Mouse (Mus musculus) limb, embryonic 15.5 days (tissue): ENCODE measurements around the gene Acvr2b. TPM values are rescaled to one million over a fixed set of nuclear protein-coding genes. Genes with fewer than 3 reads are reported as not detected.

Experiments used
- ATAC-seq: fragments of 200-750 bp; cut with Nextera tagmentation; 2 replicates; pipeline ENCODE4 v1.8.0; 2017; ENCODE audit warnings: low read depth, moderate TSS enrichment; ENCODE audit not compliant: insufficient number of reproducible peaks, low FRiP score, low TSS enrichment
- H3K27ac ChIP-seq: fragments of 300-500 bp; sonication (generic); 2 replicates; pipeline ENCODE4 v1.5.1; 2015; ENCODE audit warnings: moderate library complexity, mild to moderate bottlenecking, inconsistent platforms
- H3K27me3 ChIP-seq: fragments of 300-500 bp; sonication (generic); 2 replicates; pipeline ENCODE4 v1.6.1; 2015; ENCODE audit warnings: inconsistent platforms
- H3K36me3 ChIP-seq: fragments of 300-500 bp; sonication (generic); 2 replicates; pipeline ENCODE4 v1.6.1; 2015; ENCODE audit warnings: inconsistent platforms
- H3K4me1 ChIP-seq: fragments of 300-500 bp; sonication (generic); 2 replicates; pipeline ENCODE4 v1.6.1; 2015; ENCODE audit warnings: inconsistent platforms
- H3K4me2 ChIP-seq: fragments of 300-500 bp; sonication (generic); 2 replicates; pipeline ENCODE4 v1.6.1; 2015; ENCODE audit warnings: mild to moderate bottlenecking, inconsistent platforms
- H3K4me3 ChIP-seq: fragments of 300-500 bp; sonication (generic); 2 replicates; pipeline ENCODE4 v1.5.1; 2015; ENCODE audit warnings: mild to moderate bottlenecking, inconsistent platforms
- H3K9ac ChIP-seq: fragments of 300-500 bp; sonication (generic); 2 replicates; pipeline ENCODE4 v1.6.1; 2015; ENCODE audit warnings: inconsistent platforms
- H3K9me3 ChIP-seq: fragments of 300-500 bp; sonication (generic); 2 replicates; pipeline ENCODE4 v1.6.1; 2016; ENCODE audit warnings: inconsistent platforms
- WGBS: fragments of 180-500 bp; shearing (Covaris S2); methylation state at CpG from one replicate; pipeline ENCODE4 v1.1.7; 2015; 5-methylcytosine and 5-hydroxymethylcytosine counted together
- polyA plus RNA-seq: library from polyadenylated mRNA; unstranded; fragments of >200 nt; fragmentation: Nextera tagmentation; extraction: Ambion mirVana; gene quantifications from 2 replicates; pipeline ENCODE4 v1.2.1, GENCODE M21; 2015

Acvr2b gene
- polyA plus RNA-seq, 1 experiment from 2014 or later = 14.9 TPM

DNA sequence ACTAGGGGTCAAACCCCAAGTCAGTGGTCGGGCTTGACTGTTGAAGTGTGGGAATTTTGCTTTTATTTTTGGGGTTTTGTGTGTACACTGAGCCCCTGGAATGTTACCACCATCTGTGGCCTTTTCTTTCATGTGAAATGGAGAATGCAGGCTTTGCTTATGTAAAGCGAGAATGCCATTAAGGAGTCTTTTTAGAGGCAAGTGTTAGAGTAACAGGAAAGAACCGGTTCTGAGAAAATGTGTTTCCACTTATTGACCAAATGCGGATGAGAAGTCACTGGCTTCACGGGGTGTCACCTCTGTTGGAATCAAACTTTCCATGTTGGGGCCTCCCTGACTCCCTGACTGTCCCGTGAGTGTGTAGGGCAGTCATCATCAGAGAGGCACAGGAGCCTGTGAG is 26.4 kb upstream of the Acvr2b start:
- ATAC-seq = no peak
- Histone ChIP-seq H3K36me3 (peaks cover 13% of the 10 kb centered on the region), H3K9me3 (no peaks in the 10 kb centered on the region), H3K27me3 (no peaks in the 10 kb centered on the region), H3K4me3 (no peak overlapping the region), H3K27ac (no peak overlapping the region), H3K4me2 (no peak overlapping the region), H3K9ac (no peak overlapping the region), H3K4me1 (no peaks in the 10 kb centered on the region)
- WGBS = 47% methylated on average over 6 of the region's 6 CpGs

- no peak for ATAC-seq
- Histone ChIP-seq H3K4me3 (no peak overlapping the region), H3K4me2 (no peak overlapping the region), H3K27me3 (no peaks in the 10 kb centered on the region), H3K36me3 (peaks cover 17% of the 10 kb centered on the region), H3K9ac (no peak overlapping the region), H3K9me3 (no peaks in the 10 kb centered on the region), H3K4me1 (no peaks in the 10 kb centered on the region), H3K27ac (no peak overlapping the region)
- 87% methylated on average over 4 of the region's 4 CpGs for WGBS
Measured at GRCm38 (mm10) chr9:119378231-119378630, 23.7 kb upstream of the Acvr2b start.

- no peak overlapping the region for H3K4me2 ChIP-seq
- 62% methylated on average over 6 of the region's 6 CpGs for WGBS
- no peak overlapping the region for H3K4me3 ChIP-seq
Measured at GRCm38 (mm10) chr9:119382603-119383002, 19.3 kb upstream of the Acvr2b start.

GRCm38 (mm10) chr9:119388956-119389355 is 13.0 kb upstream of the Acvr2b start:
- 49% methylated on average over 5 of the region's 5 CpGs for WGBS
- Histone ChIP-seq H3K4me3 (no peak overlapping the region), H3K27me3 (no peaks in the 10 kb centered on the region), H3K27ac (no peak overlapping the region), H3K9me3 (no peaks in the 10 kb centered on the region), H3K9ac (no peak overlapping the region), H3K4me1 (no peaks in the 10 kb centered on the region), H3K4me2 (no peak overlapping the region), H3K36me3 (peaks cover 9% of the 10 kb centered on the region; the same call in 1 of the 2 replicates)
- no peak for ATAC-seq

More at GRCm38 (mm10) chr9:119382603-119383002, 19.3 kb upstream of the Acvr2b start:
- Histone ChIP-seq H3K27me3 (no peaks in the 10 kb centered on the region), H3K4me1 (no peaks in the 10 kb centered on the region), H3K9me3 (no peaks in the 10 kb centered on the region), H3K27ac (no peak overlapping the region), H3K36me3 (peaks cover 24% of the 10 kb centered on the region), H3K9ac (no peak overlapping the region)
- no peak for ATAC-seq

DNA sequence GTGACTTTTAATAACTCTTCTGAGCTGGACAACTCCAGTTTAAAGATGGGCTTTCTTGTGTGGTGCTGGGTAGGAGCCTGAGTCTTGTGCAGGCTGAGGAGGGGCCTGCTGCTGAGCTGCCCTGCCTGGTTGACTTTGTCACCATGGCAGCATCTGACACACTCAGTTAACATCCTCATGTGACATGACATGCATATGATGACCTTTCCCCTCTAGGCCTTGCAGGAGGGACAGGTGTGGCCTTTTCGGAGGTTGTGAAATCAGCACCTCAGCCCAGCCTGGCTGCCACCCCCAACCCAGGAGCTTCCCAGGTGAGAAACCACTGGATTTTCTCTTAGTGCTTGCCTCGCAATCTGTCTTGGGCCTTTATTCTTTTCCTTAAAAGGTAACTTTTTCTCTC is 11.7 kb upstream of the Acvr2b start:
- WGBS = 88% methylated on average over 2 of the region's 2 CpGs

GRCm38 (mm10) chr9:119394808-119395207 is 7.1 kb upstream of the Acvr2b start:
- Histone ChIP-seq H3K27ac (no peak overlapping the region), H3K9ac (no peak overlapping the region), H3K4me1 (no peaks in the 10 kb centered on the region), H3K4me3 (no peak overlapping the region), H3K4me2 (no peak overlapping the region), H3K27me3 (no peaks in the 10 kb centered on the region), H3K36me3 (0 out of 2 replicates have a peak, but pooled peaks cover 3% of the 10 kb centered on the region), H3K9me3 (no peaks in the 10 kb centered on the region)
- WGBS = 76% methylated on average over 1 of the region's 1 CpGs
- no peak for ATAC-seq

More for the DNA sequence above, 11.7 kb upstream of the Acvr2b start:
- Histone ChIP-seq H3K4me3 (no peak overlapping the region), H3K9ac (no peak overlapping the region), H3K27ac (no peak overlapping the region), H3K4me1 (no peaks in the 10 kb centered on the region), H3K9me3 (no peaks in the 10 kb centered on the region), H3K4me2 (no peak overlapping the region), H3K27me3 (no peaks in the 10 kb centered on the region), H3K36me3 (peaks cover 9% of the 10 kb centered on the region; the same call in 1 of the 2 replicates)
- ATAC-seq = no peak

- H3K27me3 ChIP-seq = no peaks in the 10 kb centered on the region
- no peaks in the 10 kb centered on the region for H3K36me3 ChIP-seq
- 5% methylated on average over 7 of the region's 7 CpGs for WGBS
- H3K9me3 ChIP-seq = no peaks in the 10 kb centered on the region
- ATAC-seq = peak; percentile 9; the same call in 1 of the 2 replicates
- H3K4me3 ChIP-seq = peak overlapping the region; percentile 88
- H3K4me1 ChIP-seq = peaks cover 34% of the 10 kb centered on the region
- peak overlapping the region; percentile 97 for H3K4me2 ChIP-seq
- H3K9ac ChIP-seq = no peak overlapping the region
- H3K27ac ChIP-seq = peak overlapping the region; percentile 52
Measured at GRCm38 (mm10) chr9:119401351-119401750, 567 bp upstream of the Acvr2b start.

GRCm38 (mm10) chr9:119402253-119403235 is 626 bp downstream of the Acvr2b start:
- H3K4me1 ChIP-seq = peaks cover 34% of the 10 kb centered on the region
- under 1% methylated on average over 113 of the region's 127 CpGs for whole genome bisulfite sequencing
- no peaks in the 10 kb centered on the region for H3K9me3 ChIP-seq
- H3K4me3 ChIP-seq = peak overlapping the region; percentile 88
- peak overlapping the region; percentile 97 for H3K4me2 ChIP-seq
- peak overlapping the region; percentile 95 for H3K9ac ChIP-seq
- peak overlapping the region; percentile 96 for H3K27ac ChIP-seq
- H3K27me3 ChIP-seq = no peaks in the 10 kb centered on the region
- peak; percentile 46 for ATAC-seq
- no peaks in the 10 kb centered on the region for H3K36me3 ChIP-seq

- Histone ChIP-seq H3K9ac (peak overlapping the region; percentile 95), H3K4me3 (peak overlapping the region; percentile 88), H3K27me3 (no peaks in the 10 kb centered on the region), H3K9me3 (no peaks in the 10 kb centered on the region), H3K4me2 (peak overlapping the region; percentile 97), H3K4me1 (peaks cover 41% of the 10 kb centered on the region), H3K36me3 (no peaks in the 10 kb centered on the region), H3K27ac (peak overlapping the region; percentile 96; the same call in 1 of the 2 replicates)
- no peak for ATAC-seq
- WGBS = 0% methylated on average over 26 of the region's 26 CpGs
Measured at GRCm38 (mm10) chr9:119403236-119403641, 1.3 kb downstream of the Acvr2b start.

- Histone ChIP-seq H3K27ac (no peak overlapping the region), H3K4me1 (peaks cover 49% of the 10 kb centered on the region), H3K4me2 (peak overlapping the region; percentile 97), H3K4me3 (peak overlapping the region; percentile 88), H3K27me3 (no peaks in the 10 kb centered on the region), H3K9me3 (no peaks in the 10 kb centered on the region), H3K36me3 (no peaks in the 10 kb centered on the region), H3K9ac (no peak overlapping the region)
- 62% methylated on average over 5 of the region's 5 CpGs for WGBS
- no peak for ATAC-seq
Measured at GRCm38 (mm10) chr9:119404090-119404489, 2.2 kb downstream of the Acvr2b start.

GRCm38 (mm10) chr9:119407884-119408283 is 6.0 kb downstream of the Acvr2b start:
- H3K27me3 ChIP-seq = no peaks in the 10 kb centered on the region
- H3K4me1 ChIP-seq = peaks cover 46% of the 10 kb centered on the region
- H3K36me3 ChIP-seq = peaks cover 10% of the 10 kb centered on the region
- H3K9me3 ChIP-seq = peaks cover 5% of the 10 kb centered on the region; the same call in 1 of the 2 replicates
- no peak overlapping the region for H3K4me2 ChIP-seq
- no peak overlapping the region for H3K9ac ChIP-seq
- 58% methylated on average over 15 of the region's 15 CpGs for WGBS
- no peak for ATAC-seq
- 0 out of 2 replicates have a peak overlapping the region, but pooled peaks have one; percentile 11 for H3K27ac ChIP-seq
- H3K4me3 ChIP-seq = no peak overlapping the region
